Mouse (Mus musculus): ENCODE data around the gene Vip. TPM values are rescaled to one million over a fixed set of nuclear protein-coding genes. Genes with fewer than 3 reads are reported as not detected.

The Vip gene
- not detected for total RNA-seq (2021)
- long read RNA-seq, experiment 1, partial matches to known transcripts, result 0 of 1 reads
- long read RNA-seq, experiment 1, other reads (novel, unspliced or antisense), result 1 of 1 reads
- long read RNA-seq, experiment 2, result 0 reads

DNA sequence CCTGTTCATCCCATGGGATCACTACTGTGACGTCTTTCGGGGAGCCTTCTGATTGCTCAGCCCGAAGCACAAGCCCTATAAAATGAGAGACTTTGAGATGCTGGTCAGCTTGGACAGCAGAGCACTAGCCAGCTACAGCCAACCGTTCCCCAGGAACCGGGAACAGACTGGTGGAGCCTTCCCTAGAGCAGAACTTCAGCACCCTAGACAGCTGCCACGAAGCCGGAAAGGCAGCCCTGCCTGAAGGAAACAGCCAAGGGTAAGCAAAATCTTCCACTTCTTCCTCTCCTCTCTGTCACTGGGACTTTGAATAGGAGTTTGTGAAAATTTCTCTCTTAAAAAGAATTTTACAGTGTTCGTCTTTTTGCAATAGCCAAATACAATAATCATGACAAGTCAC is at the start of gene Vip:
Gene Vip (plus strand): TSS at position 107 of the 400 bp plus-strand sequence.
- intact Hi-C loops (cut with DNase I; ENCODE audit: low total_unique reads), result no loop called here
- peak; percentile 14 for DNase-seq

DNA sequence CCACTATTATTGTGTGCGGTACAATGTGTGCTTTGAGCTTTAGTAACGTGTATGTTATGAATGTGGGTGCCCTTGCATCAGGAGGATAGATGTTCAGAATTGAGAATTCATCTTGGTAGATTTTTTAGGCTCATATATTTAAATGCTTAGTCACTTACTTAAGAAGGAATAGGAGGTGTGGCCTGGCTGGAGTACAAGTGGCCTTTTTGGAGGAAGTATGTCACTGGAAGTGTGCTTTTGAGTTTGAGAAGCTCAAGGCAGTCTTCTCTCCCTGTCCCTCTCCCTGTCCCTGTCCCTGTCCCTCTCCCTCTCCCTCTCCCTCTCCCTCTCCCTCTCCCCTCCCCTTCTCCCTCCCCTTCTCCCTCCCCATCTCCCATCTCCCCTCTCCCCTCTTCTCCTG is 48.0 kb upstream of the Vip start:
- no peak for DNase-seq
- intact Hi-C loops (cut with DNase I; ENCODE audit: low total_unique reads), result no loop called here

DNA sequence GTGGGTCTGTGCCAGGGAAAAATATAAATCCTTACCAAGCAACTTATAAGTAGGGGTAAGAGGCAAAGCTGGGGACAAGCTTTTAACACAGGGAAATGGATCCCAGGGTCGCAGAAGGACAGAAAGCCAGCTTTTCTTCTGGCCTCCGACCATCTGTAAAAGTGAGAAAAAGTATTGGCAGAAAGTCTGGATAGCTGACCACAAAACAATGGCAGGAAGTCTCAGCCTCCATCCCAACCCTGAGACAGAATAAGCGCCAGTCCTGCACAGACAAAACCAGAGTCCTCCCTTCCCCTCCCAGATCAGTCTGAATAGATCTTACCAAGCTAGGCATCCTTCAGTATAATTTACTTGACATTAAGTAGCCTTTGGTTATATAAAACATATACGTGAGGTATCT is 47.0 kb upstream of the Vip start:
- no peak for DNase-seq
- intact Hi-C loops (cut with DNase I; ENCODE audit: low total_unique reads), result no loop called here

DNA sequence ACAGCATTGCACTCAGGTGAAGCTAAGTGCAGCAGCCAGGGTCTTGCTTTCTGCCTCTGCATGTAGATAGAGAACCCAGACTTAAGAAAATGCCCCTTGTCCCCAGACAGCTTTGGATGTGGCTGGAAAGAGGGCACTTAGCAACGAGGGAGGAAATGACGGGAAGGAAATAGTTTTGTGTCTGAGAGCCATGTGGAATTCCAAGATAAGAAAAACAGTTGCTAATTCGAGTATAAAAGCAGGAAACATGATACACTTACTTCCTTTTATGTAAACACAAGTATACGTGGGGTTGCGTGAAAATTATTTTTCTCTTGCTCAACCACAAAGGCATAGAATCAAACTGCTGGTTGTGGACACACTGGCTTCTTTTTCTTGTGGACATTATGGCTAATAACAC is 45.6 kb upstream of the Vip start, which contains the start of gene Myct1:
Gene Myct1 (plus strand): TSS at position 312 of the 400 bp plus-strand sequence.
- intact Hi-C loops (cut with DNase I; ENCODE audit: low total_unique reads), result no loop called here

DNA sequence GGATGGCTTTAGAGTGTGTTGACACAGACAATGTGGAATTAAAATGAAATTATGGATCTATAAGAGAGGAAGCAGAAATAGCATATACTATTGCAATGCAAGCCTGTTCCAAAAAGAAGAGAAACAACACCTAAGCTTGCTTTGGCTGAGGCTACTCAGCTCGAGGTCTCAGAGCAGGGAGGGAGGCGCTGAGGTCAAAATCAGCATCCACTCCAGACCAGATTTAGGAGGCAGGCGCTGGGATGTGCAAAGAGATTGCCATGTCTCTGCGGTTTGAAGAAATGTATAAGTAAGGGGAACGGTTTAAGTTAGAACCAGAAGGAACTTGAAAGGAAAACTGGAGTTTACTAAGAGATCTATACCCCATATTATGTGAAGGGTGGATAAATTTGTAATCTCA is 44.6 kb upstream of the Vip start:
- DNase-seq, result no peak
- intact Hi-C loops (cut with DNase I; ENCODE audit: low total_unique reads), result no loop called here

More for the DNA sequence above, 45.6 kb upstream of the Vip start, which contains the start of gene Myct1:
- DNase-seq, result no peak

DNA sequence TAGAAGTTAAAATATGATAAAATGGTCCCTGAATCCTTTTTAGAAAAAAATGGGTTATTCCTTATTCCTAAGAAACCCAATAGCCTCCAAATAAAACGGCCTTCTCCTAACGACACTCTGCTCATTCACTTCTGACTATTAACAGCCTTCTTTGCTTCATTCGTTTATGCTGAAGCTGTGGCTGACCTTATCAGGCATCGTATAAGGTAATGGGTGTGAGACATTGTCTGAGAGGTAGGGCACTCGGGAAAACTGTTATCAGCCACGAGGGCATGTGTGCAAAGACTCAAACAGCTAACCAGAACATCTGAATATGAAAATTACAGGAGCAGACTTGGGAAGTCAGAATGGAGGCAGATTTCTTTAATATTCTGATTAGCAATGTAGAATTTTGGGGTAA is 42.5 kb upstream of the Vip start:
- no peak for DNase-seq
- intact Hi-C loops (cut with DNase I; ENCODE audit: low total_unique reads), result no loop called here

DNA sequence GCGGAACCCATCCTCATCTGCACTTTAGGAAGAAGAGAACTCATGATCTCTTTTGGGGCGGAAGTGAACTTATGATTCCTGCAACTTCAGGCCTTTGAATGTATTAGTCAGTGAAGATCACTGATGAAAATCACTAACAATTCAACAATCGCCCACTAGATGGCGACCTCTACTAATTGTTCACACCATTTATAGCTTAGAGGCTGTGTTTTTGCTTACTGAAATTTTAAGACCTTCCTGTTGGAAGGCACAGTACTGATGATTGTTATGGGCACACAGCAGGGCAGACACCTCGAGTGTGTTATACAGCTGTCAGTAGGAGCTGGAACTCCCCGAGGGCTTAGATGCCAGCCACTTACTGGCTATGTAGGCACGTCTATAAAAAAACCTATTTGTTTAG is 38.9 kb upstream of the Vip start:
- peak; percentile 31 for DNase-seq
- intact Hi-C loops (cut with DNase I; ENCODE audit: low total_unique reads), result loop anchor here (5.0 kb wide), 1 partner anchor 187 kb away; no protein-coding TSS in a partner anchor

DNA sequence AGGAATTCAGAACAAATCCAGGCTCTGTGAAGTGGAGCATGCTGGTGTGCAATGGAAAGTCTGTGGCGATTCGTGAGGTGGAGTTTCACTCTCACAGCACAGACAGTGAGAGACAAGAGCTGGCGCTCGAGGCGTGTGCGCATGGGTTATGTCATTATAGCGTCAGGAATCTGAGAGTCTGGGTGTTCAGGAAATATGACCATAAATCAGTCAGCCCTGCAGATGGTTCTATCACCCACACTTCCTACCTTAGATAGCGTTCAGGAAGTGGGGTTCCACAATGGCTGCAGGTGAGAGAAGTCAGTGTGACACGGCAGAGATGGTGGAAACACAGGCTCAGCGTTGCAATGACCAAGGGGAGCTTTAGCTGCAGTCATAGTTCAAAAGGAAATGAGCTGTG is 35.5 kb upstream of the Vip start:
- DNase-seq, result no peak
- intact Hi-C loops (cut with DNase I; ENCODE audit: low total_unique reads), result loop anchor here (5.0 kb wide), 1 partner anchor 184 kb away; no protein-coding TSS in a partner anchor

DNA sequence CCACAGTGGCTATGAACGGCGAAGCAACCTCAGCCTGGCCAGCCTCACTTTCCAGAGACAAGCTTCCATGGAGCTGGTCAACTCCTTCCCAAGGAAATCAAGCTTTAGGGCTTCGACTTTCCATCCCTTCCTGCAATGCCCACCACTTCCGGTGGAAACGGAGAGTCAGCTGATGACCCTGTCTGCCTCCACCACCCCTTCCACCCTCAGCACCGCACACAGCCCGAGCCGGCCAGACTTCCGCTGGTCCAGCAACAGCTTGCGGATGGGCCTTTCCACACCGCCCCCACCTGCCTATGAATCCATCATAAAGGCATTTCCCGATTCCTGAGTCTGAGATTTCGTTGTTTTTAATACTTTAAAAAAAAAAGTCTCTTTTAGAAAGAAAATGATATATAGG is 34.6 kb upstream of the Vip start:
- intact Hi-C loops (cut with DNase I; ENCODE audit: low total_unique reads), result loop anchor here (5.0 kb wide), 1 partner anchor 183 kb away; no protein-coding TSS in a partner anchor
- no peak for DNase-seq

DNA sequence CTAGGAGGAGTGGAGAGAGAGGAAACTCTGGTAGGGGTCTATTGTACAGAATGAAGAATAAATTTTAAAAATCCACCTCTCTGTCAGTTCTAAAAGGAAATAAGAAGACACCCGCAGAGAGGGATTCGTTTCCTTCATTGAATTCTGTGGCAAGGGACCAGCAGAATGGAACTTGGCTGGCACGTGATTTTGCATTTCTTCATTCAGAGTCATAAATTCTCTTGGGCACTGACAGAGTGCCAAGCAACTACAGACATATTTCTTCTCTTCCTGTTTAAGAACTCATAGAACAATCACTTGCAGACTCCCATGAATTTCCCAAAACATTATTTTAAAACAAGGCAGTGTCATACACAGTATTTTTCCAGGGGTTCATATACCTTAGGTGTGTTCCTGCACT is 30.1 kb upstream of the Vip start:
- intact Hi-C loops (cut with DNase I; ENCODE audit: low total_unique reads), result no loop called here

DNA sequence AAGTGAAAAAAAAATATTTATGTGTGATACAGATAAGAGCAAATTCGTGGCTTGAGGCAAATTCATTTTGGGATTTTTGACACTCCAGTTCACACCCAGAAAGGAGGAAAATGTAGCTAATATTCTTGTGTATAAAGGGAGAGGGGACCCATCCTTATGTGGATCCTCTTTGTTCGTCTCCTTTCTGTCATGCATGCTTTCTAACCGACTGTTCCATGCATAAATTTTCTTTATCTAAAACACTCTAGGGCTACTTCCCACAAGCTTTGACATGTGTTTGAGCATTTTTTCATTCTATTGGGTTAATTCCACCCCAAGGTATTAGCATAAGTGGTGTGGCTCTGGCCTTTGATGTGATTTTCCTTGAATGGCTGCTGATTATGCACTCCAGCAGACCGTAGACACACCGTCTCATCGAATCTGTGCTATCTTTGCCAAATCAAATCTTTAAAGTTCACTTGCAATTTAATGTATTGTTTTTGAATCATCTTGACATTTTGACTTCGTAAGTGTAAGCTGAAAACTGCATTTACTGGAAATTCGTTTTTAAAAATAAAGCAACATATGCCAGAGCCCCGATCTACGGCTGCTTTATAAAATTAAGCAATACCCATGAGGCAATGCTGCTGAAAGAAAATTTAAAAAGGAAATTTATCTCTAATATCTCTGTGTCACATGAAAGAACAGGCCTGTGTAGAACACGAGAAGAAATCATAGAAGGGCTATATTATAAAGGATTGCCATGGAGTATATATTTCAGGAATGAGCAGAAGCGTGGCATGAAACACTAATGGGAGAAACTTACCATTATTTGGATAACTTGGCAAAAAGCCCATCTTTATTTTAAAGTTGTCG is 23.6 kb upstream of the Vip start:
- intact Hi-C loops (cut with DNase I; ENCODE audit: low total_unique reads), result no loop called here
- DNase-seq, result no peak

More for the DNA sequence above, 30.1 kb upstream of the Vip start:
- no peak for DNase-seq

DNA sequence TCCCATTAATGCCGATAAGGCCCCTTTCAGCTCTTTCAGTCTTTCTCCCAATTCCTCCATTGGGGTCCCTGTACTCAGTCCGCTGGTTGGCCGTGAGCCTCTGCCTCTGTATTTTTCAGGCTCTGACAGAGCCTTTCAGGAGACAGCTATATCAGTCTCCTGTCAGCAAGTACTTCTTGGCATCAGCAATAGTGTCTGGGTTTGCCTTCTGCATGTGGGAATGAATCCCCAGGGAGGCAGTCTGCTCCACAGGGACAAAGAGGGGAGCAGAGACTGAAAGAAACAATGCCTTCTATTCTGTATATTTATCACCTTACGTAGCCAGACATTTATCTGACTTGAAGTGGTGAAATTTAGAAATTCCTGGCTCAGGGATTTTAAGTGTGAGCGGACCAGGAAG is 12.8 kb upstream of the Vip start:
- intact Hi-C loops (cut with DNase I; ENCODE audit: low total_unique reads), result no loop called here
- DNase-seq, result no peak

DNA sequence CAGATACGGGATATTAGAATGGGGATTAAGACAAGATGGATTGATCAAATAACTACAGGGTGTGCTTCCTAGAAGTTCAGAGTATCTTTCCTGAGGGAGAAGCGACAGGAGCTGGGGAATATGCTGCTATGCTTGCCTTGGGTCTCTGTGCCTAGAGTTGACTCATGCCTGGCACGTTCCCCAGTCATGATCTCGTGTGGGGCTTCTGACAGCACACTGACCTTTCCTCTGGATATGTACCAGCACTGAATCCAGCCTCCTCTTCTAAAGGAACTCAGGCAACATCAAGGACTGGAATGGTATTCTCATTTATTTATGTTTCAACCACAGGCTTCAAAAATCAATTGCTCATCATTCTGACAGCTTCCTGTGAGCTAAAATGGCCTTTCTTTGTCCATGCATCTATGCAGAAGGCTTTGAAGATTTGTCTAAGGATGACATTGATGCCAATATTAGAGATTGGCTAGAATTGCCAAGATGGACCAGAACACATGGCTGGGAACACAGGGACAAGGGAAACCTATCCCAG is 5.3 kb upstream of the Vip start:
- intact Hi-C loops (cut with DNase I; ENCODE audit: low total_unique reads), result no loop called here
- no peak for DNase-seq

DNA sequence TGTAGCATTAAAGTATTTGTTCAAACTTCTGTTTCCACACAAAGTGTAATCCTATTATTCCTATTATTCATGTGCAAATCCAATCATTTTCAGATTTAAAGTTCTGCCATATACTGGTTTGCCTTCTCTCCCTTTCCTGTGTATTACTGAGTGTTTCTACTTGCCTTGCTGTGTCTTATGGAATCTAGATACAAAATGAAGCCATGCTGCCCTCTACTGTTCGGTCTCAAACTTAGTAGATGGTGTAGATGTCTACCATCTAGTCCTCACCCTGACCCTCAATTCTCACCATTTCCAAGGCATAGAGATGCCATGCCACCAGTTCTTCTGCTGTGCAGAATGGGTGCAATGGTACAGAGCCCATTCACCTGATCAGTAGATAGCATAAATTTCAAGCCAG is 4.7 kb upstream of the Vip start:
- no peak for DNase-seq
- intact Hi-C loops (cut with DNase I; ENCODE audit: low total_unique reads), result no loop called here

DNA sequence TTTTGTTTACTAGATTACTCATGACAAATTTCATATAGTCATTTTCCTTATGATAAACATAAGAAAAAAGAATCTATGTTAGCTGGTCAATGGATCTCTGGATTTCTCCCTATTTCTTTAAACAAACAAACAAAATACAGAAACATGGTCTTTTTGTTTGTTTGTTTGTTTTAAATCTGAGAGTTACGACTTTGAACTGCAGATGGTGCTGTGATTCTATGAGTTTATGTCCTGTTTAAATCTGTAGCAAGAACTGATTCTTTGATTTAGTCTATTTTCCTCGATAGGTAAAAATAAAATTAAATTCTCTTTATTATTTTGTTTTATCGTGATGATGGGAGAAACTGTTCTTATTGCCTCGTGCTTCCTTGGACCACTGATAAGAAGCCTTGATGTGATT is 1.7 kb upstream of the Vip start:
- intact Hi-C loops (cut with DNase I; ENCODE audit: low total_unique reads), result no loop called here
- no peak for DNase-seq

DNA sequence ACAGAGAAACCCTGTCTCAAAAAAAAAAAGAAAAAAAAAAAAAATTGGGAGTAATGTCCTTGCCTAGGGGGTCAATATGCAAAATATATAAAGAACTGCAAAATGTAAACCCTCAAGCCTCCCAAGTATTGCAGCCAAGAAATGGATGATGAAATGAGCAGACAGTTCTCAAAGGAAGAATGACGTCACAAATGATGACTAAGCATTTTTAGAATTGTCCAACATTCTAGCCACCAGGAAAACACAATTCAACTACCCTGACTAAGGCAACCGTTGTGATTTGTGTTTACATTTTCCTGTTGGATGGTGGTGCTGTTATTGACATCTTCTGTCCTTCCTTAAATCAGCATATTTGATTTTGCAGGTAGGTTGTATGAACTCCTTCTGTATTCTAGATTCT is 42.3 kb downstream of the Vip start:
- intact Hi-C loops (cut with DNase I; ENCODE audit: low total_unique reads), result no loop called here
- DNase-seq, result no peak

DNA sequence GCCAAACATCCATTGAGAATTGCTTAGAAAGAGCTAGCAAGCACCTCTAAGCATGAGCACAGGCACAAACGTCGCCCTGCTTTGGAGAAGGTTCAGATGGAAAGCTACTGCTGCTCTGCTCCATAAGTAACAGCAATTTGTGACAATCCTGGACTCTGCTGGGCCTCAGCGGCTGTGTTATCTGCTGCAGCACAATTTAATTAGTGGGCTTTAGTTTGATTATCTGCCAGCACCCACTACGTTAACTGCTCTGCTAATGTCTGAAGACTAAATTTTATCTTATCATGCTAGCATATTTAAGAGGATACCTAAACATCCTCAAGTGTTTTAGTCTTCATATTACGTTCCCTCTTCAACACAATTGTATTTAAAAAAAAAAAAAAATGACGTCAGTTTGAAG is 46.6 kb downstream of the Vip start:
- intact Hi-C loops (cut with DNase I; ENCODE audit: low total_unique reads), result no loop called here
- no peak for DNase-seq

DNA sequence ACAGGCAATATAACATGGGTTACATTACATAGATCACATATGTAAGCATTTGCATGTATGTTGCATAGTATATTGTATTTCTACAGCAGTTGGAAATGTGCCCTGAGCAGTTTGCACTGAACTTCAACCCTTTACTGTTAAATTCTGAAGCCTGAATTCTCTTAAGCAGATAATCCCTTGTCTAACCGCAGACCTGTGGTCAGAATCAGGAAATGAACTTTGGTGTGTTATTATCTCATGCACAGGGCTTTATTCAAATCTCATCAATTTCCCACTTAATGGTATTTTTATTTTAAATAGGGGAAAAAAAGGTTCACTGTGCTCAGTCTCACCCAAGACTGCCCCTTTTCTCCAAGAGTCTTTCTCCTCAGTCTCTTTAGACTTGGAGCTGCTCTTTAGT is 55.3 kb downstream of the Vip start:
- intact Hi-C loops (cut with DNase I; ENCODE audit: low total_unique reads), result no loop called here
- no peak for DNase-seq

Measured in gastrocnemius, postnatal 14 days (tissue).